ENCODE assay signal across 11 mouse cellular contexts in the genomic region with DNA sequence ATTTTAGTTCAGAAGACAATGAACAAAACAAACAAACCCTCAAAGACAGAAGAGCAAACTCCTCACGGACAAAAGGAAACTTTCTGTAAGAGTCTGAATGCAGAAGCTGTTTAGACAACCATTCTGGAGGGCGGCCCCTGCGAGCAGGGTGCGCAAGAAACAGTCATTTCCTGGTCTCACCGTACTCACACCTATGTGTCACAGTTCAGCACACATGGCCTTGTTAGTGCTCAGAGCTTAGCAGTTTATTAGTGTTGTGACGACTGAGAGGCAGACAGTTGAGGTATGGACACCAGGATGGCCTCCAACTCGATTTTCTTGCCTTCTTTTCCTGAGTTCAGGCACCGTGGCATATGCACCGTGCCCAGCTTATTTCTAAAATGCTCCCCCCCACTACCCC. TPM values are rescaled to one million over a fixed set of nuclear protein-coding genes. Genes with fewer than 3 reads are reported as not detected.
A peak's percentile ranks its signal among the peaks of the same experiment; 100 is the strongest.
DNase-seq lines count a peak whose midpoint lies in the region; ATAC-seq lines count a peak whose summit lies in the region.
"Had no signal": no experiment of that assay in that cellular context is flagged by ENCODE, and none has a peak within 500 bp of the region (broad histone marks: within the 10 kb centered on the region; RNA-seq: fewer than 3 reads in every experiment).

No protein-coding gene starts in this region.

- peaks cover 36% of the 10 kb centered on the region for H3K4me1 ChIP-seq in limb, embryonic 13.5 days

- ATAC-seq in CD4-positive, CD25-positive, alpha-beta regulatory T cell, adult 4 months = no peak
- no peak for ATAC-seq in limb, embryonic 13.5 days (ENCODE audit: low FRiP score, low read depth)

- 49% methylated on average over 9 of the region's 9 CpGs for WGBS in limb, embryonic 13.5 days

- peak overlapping the region; percentile 15; the same call in 1 of the 2 replicates for H3K4me3 ChIP-seq in limb, embryonic 13.5 days

- H3K36me3 ChIP-seq in limb, embryonic 13.5 days = peaks cover 23% of the 10 kb centered on the region

- peak; percentile 46 for DNase-seq in CD4-positive, CD25-positive, alpha-beta regulatory T cell, adult 2 months (ENCODE audit: low read depth, low spot score)
- DNase-seq in kidney, adult 9 months = peak; percentile 30
- no peak for DNase-seq in kidney, postnatal 10 days
- DNase-seq in 416B (ENCODE audit: low read depth) = peak; percentile 47
- DNase-seq in right cerebral cortex, postnatal 10 days (ENCODE audit: low spot score in 2 of 2) = no peak
- no peak for DNase-seq in cerebellum, adult 9-11 months
- DNase-seq: adrenal gland, postnatal 36 days; gastrocnemius, postnatal 10 days had no signal

- H3K27me3 ChIP-seq in limb, embryonic 13.5 days = no peaks in the 10 kb centered on the region

- 0 out of 2 replicates have a peak overlapping the region, but pooled peaks have one; percentile 19 for H3K9ac ChIP-seq in limb, embryonic 13.5 days

- H3K9me3 ChIP-seq in limb, embryonic 13.5 days = no peaks in the 10 kb centered on the region

- peak overlapping the region; percentile 28 for H3K4me2 ChIP-seq in limb, embryonic 13.5 days (replicated peaks)

- no peak overlapping the region for H3K27ac ChIP-seq in limb, embryonic 13.5 days
- H3K27ac ChIP-seq: macrophage had no signal

RNA-seq across cellular contexts. Expression of a gene that starts 4.2 kb away (rescaled TPM):
- 10 to 100 TPM; 43.3 to 59.8 TPM for polyA plus RNA-seq in CD4-positive, CD25-positive, alpha-beta regulatory T cell, adult 4 months (2017; shearing (Covaris generic))
- polyA plus RNA-seq in limb, embryonic 13.5 days (2015; fragmentation: Nextera tagmentation; extraction: Ambion mirVana) = 116 and 126 TPM in 2 replicates

RNA-seq across cellular contexts. Expression of a gene that starts 44.9 kb away (rescaled TPM):
- under 1 TPM in 1 of 2 experiments, not detected in 1; 0.09 TPM for polyA plus RNA-seq in CD4-positive, CD25-positive, alpha-beta regulatory T cell, adult 4 months (2017; shearing (Covaris generic))
- 0.42 and 0.77 TPM in 2 replicates for polyA plus RNA-seq in limb, embryonic 13.5 days (2015; fragmentation: Nextera tagmentation; extraction: Ambion mirVana)
- polyA plus RNA-seq: macrophage had no signal

Comparison
In these comparisons a context has a peak if more than half of its experiments do, and no peak if none do; other contexts are left out.
1. DNase-seq: peak in CD4-positive, CD25-positive, alpha-beta regulatory T cell, adult 2 months (single experiment), kidney, adult 9 months (single experiment) and 416B (single experiment); none in kidney, postnatal 10 days (single experiment), right cerebral cortex, postnatal 10 days (0 of 2) and cerebellum, adult 9-11 months (single experiment).